Mouse (Mus musculus): ENCODE measurements at regions not wholly inside any gene's neighbourhood (a gene's known extent, or its start where the extent isn't known, plus 50 kb on each side); places are given as distances from the start of the nearest gene placed in this dataset. TPM values are rescaled to one million over a fixed set of nuclear protein-coding genes. Genes with fewer than 3 reads are reported as not detected.
"Not testable (repeated sequence)": the region's sequence is repeated elsewhere in the genome, so short reads cannot be mapped to it uniquely, and the experiment has no call there.

DNA sequence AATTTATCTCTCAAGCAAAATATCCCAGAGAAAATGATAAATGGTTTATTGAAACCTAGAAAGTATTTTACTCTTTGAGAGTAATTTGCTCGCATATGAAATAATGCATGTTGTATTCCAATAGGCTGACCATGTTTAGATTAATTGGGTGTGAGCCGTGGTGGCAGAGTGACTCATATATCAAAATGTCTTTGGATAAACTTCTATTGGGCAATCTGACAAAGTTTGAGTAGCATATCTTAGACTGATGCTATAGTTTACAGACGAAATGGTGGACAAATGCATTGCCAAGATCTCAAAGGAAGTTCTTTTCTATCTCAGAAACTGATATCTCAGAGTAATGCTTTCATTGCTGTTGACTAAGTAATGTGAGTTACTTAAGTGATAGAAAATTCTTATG, 162.8 kb upstream of the Klhl1 start:
- WGBS = 81% methylated on average over 3 of the region's 3 CpGs
- Histone ChIP-seq H3K4me3 (no peak overlapping the region), H3K27ac (replicated peaks) (no peak overlapping the region), H3K36me3 (no peaks in the 10 kb centered on the region), H3K9me3 (no peaks in the 10 kb centered on the region), H3K27me3 (no peaks in the 10 kb centered on the region), H3K9ac (no peak overlapping the region), H3K4me1 (replicated peaks) (no peaks in the 10 kb centered on the region), H3K4me2 (no peak overlapping the region)
- ATAC-seq (ENCODE audit: low read depth) = no peak

DNA sequence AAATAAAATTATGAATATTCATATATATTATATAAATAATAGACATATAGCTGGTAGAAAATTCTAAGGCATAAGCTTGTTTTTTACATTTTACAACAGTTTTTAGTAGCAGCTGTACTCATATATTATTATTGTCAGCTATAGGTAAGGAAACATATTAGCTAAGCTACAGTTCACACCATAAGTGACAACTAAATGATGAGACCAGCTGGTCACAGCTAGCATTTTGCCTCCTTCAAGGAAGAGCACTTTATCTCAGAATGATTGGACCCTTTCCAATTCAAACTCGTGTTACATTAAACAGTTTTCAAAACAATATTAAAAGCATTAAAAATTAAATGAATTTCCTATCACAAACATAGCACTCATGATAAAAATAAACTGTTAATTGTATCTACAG, 157.3 kb upstream of the Klhl1 start:
- Histone ChIP-seq H3K4me2 (no peak overlapping the region), H3K27me3 (no peaks in the 10 kb centered on the region), H3K27ac (replicated peaks) (no peak overlapping the region), H3K9me3 (no peaks in the 10 kb centered on the region), H3K4me3 (no peak overlapping the region), H3K9ac (no peak overlapping the region), H3K36me3 (no peaks in the 10 kb centered on the region), H3K4me1 (replicated peaks) (no peaks in the 10 kb centered on the region)
- 68% methylated on average over 1 of the region's 1 CpGs for WGBS
- ATAC-seq (ENCODE audit: low read depth) = no peak

DNA sequence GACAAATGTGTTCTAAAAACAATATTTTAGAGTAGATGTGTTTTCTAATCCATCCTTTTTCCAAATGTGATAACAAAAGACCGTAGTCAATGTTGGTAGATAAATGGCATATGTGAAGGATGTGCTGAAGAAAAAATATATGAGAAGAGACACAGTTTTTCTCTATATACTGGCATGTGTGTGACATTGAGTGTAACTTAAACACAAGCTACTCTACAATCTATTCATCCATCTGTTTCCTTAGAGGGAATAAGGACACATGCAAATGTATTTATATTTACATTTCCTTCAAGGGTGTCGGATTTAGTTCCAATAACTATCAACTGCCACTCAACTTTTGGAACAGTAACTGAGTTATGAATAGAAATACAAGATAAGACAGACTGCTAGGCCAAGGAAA, 149.7 kb upstream of the Klhl1 start:
- no peak for ATAC-seq (ENCODE audit: low read depth)
- no peak overlapping the region for H3K27ac ChIP-seq (replicated peaks)
- no peak overlapping the region for H3K9ac ChIP-seq
- H3K9me3 ChIP-seq = no peaks in the 10 kb centered on the region
- H3K4me2 ChIP-seq = no peak overlapping the region
- no peak overlapping the region for H3K4me3 ChIP-seq
- H3K36me3 ChIP-seq = no peaks in the 10 kb centered on the region
- no peaks in the 10 kb centered on the region for H3K27me3 ChIP-seq
- 90% methylated on average over 2 of the region's 2 CpGs for WGBS
- no peaks in the 10 kb centered on the region for H3K4me1 ChIP-seq (replicated peaks)

DNA sequence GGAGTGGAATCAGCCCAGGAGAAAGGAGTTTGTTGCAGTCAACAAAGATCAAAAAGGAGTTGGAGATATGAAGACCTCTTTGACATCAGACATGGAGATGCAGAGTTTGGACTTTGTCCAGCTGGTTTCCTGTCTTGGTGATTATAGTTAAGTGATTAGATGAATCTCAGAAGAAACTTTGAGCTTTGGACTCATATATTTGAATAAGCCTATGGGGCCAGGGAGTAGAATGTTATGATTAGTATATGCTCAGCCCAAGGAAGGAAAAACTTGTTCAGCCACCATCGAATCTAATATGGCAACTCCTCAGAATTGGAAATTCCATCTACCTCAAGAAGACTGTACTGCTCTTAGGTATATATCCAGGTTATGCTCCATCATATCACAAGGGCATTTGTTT, 137.6 kb upstream of the Klhl1 start:
- 96% methylated on average over 1 of the region's 1 CpGs for WGBS
- Histone ChIP-seq H3K4me1 (replicated peaks) (no peaks in the 10 kb centered on the region), H3K4me3 (no peak overlapping the region), H3K4me2 (no peak overlapping the region), H3K36me3 (no peaks in the 10 kb centered on the region), H3K9me3 (no peaks in the 10 kb centered on the region), H3K27ac (replicated peaks) (no peak overlapping the region), H3K9ac (no peak overlapping the region), H3K27me3 (no peaks in the 10 kb centered on the region)
- ATAC-seq (ENCODE audit: low read depth) = no peak

- 94% methylated on average over 2 of the region's 2 CpGs for WGBS
- no peaks in the 10 kb centered on the region for H3K27me3 ChIP-seq
- no peak overlapping the region for H3K4me2 ChIP-seq
- no peak for ATAC-seq (ENCODE audit: low read depth)
- no peaks in the 10 kb centered on the region for H3K4me1 ChIP-seq (replicated peaks)
- H3K9me3 ChIP-seq = no peaks in the 10 kb centered on the region
- no peak overlapping the region for H3K27ac ChIP-seq (replicated peaks)
- no peaks in the 10 kb centered on the region for H3K36me3 ChIP-seq
- H3K9ac ChIP-seq = no peak overlapping the region
- no peak overlapping the region for H3K4me3 ChIP-seq
These were observed 111.4 kb upstream of the Klhl1 start for GRCm38 (mm10) chr14:96630291-96630690.

DNA sequence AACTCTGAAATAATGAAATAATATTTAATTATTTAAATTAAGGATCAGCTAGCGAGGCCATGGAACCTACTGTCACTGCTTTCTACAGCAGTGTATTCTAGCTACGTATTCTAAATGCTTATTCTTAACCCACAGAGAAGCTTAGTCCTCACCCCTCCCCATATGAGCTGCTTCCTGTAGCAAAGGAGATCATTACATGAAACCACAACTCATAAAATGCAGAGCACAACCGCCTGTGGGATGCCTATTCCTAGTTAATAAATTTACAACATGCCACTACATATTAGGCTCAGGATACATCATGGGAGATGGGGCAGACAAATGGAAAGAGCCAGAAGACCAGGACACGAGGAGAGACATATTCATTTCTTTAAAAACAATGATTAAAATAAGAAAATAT, 87.8 kb upstream of the Klhl1 start:
- no peak for ATAC-seq (ENCODE audit: low read depth)
- Histone ChIP-seq H3K27me3 (no peaks in the 10 kb centered on the region), H3K27ac (replicated peaks) (no peak overlapping the region), H3K4me3 (no peak overlapping the region), H3K4me2 (no peak overlapping the region), H3K4me1 (replicated peaks) (no peaks in the 10 kb centered on the region), H3K9me3 (no peaks in the 10 kb centered on the region), H3K36me3 (no peaks in the 10 kb centered on the region), H3K9ac (no peak overlapping the region)
- 75% methylated on average over 4 of the region's 4 CpGs for WGBS

DNA sequence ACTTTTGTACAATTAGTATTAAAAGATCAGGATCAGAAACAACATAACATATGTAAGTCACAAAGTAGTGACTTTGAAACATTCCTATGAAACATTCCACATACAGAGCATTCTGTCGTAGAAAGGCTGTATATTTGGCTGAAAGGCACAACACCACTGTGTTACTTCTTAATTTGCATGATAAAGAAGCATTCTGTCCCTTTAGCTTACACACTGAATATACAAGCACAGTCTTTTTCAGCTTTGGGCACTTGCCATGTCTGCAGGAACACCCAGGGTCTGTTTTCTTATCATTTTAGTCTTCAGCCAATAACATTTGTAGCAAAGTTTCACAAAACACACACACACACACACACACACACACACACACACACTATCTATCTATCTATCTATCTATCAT, 82.2 kb upstream of the Klhl1 start:
- H3K9ac ChIP-seq; H3K27me3 ChIP-seq; H3K4me1 ChIP-seq (replicated peaks); H3K27ac ChIP-seq (replicated peaks); H3K9me3 ChIP-seq; H3K36me3 ChIP-seq; H3K4me2 ChIP-seq; H3K4me3 ChIP-seq; ATAC-seq (ENCODE audit: low read depth): not testable (repeated sequence)
- WGBS = 37% methylated on average over 1 of the region's 1 CpGs

GRCm38 (mm10) chr14:96592051-96592450, 73.1 kb upstream of the Klhl1 start:
- Histone ChIP-seq H3K27me3 (no peaks in the 10 kb centered on the region), H3K36me3 (no peaks in the 10 kb centered on the region), H3K9ac (no peak overlapping the region), H3K4me2 (no peak overlapping the region), H3K4me3 (no peak overlapping the region), H3K4me1 (replicated peaks) (no peaks in the 10 kb centered on the region), H3K27ac (replicated peaks) (no peak overlapping the region), H3K9me3 (no peaks in the 10 kb centered on the region)
- no peak for ATAC-seq (ENCODE audit: low read depth)

Small RNA genes lying in the stretch of these regions (microRNA-seq; reads per million reads assigned to microRNA genes)
- gene Gm27441 = not detected
